Comparison of ENCODE assay signal across 12 mouse cellular contexts in the genomic region with DNA sequence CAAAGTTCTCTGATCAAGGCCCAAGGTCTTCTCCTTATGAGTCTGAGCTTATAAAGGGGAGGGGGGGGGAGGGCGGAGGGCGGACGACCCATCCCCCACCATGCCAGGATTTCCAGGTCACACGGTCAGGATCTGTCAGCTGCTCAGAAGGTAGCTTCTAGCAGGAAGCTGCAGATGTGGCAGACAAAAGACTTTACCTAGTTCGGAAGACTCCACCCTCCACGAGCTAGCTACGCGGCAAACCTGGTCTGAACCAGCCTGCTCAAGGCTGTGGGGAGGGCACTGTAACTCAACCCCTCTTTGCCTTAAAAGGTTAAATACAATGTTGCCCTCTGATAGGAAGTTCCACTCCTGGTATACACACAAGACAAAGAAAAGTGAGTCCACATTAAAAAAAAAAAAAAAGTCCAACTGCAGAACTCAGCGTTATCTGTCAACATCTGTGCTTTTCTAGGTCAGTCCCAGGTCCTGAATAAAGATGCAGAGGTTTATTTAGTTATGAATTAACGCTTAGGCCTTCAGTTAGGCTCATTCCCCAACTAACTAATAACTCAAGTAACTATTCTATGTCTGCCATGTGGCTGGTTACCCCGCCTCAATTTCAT.
A peak's percentile ranks its signal among the peaks of the same experiment; 100 is the strongest.
DNase-seq lines count a peak whose midpoint lies in the region; ATAC-seq lines count a peak whose summit lies in the region.
"Had no signal": no experiment of that assay in that cellular context is flagged by ENCODE, and none has a peak within 500 bp of the region (broad histone marks: within the 10 kb centered on the region; RNA-seq: fewer than 3 reads in every experiment).

No protein-coding gene starts in this region.

- H3K9me3 ChIP-seq in heart, embryonic 10.5 days, result no peaks in the 10 kb centered on the region
- H3K9me3 ChIP-seq in heart, embryonic 11.5 days (replicated peaks; ENCODE audit: control insufficient read depth, low read length), result no peaks in the 10 kb centered on the region
- H3K9me3 ChIP-seq: heart, embryonic 13.5 days had no signal

- no peak overlapping the region for H3K4me2 ChIP-seq in heart, embryonic 11.5 days
- H3K4me2 ChIP-seq: heart, embryonic 13.5 days had no signal

- H3K4me1 ChIP-seq in heart, embryonic 10.5 days, result peaks cover 29% of the 10 kb centered on the region; the same call in 1 of the 2 replicates
- H3K4me1 ChIP-seq in heart, embryonic 11.5 days (ENCODE audit: control insufficient read depth, insufficient read depth, low read length), result peaks cover 7% of the 10 kb centered on the region; the same call in 1 of the 2 replicates

- no peak for ATAC-seq in heart, embryonic 11.5 days (replicated peaks; ENCODE audit: insufficient number of reproducible peaks, low FRiP score, low TSS enrichment)
- no peak for ATAC-seq in megakaryocyte, adult 5-6 weeks (ENCODE audit: poor library complexity, severe bottlenecking)
- ATAC-seq: liver, postnatal 0 days had no signal

- H3K4me3 ChIP-seq in heart, embryonic 10.5 days, result no peak overlapping the region
- H3K4me3 ChIP-seq in heart, embryonic 11.5 days (ENCODE audit: low read depth, low read length), result no peak overlapping the region
- H3K4me3 ChIP-seq: heart, embryonic 13.5 days had no signal

- no peak for DNase-seq in heart, embryonic 10.5 days (ENCODE audit: low spot score)
- peak; percentile 17 for DNase-seq in testis, postnatal 14 days (ENCODE audit: low spot score)
- DNase-seq in testis, postnatal 10 days (ENCODE audit: low spot score), result no peak
- peak; percentile 57 for DNase-seq in naive thymus-derived CD4-positive, alpha-beta T cell, adult 2 months (ENCODE audit: low read depth)
- no peak for DNase-seq in cerebellum, adult 9-10 months
- DNase-seq in layer of hippocampus, adult 9-11 months, result no peak
- DNase-seq: kidney, adult 2 months; liver, postnatal 0 days; right cerebral cortex, postnatal 25 days had no signal

- 0 out of 2 replicates have a peak, but pooled peaks cover 13% of the 10 kb centered on the region for H3K27me3 ChIP-seq in heart, embryonic 10.5 days (ENCODE audit: insufficient read depth, poor library complexity, severe bottlenecking)
- 0 out of 2 replicates have a peak, but pooled peaks cover 4% of the 10 kb centered on the region for H3K27me3 ChIP-seq in heart, embryonic 11.5 days (ENCODE audit: control insufficient read depth, insufficient read depth, low read length)

- no peak overlapping the region for H3K9ac ChIP-seq in heart, embryonic 11.5 days (ENCODE audit: low read depth, low read length)
- H3K9ac ChIP-seq: heart, embryonic 13.5 days; liver, postnatal 0 days had no signal

- WGBS in heart, embryonic 10.5 days, result 35% methylated on average over 11 of the region's 11 CpGs
- WGBS in heart, embryonic 11.5 days (ENCODE audit: insufficient replicate concordance), result 36% methylated on average over 11 of the region's 11 CpGs

- H3K27ac ChIP-seq in heart, embryonic 10.5 days, result peak overlapping the region; percentile 38; the same call in 1 of the 2 replicates
- H3K27ac ChIP-seq in heart, embryonic 11.5 days (ENCODE audit: low read depth, low read length), result no peak overlapping the region
- H3K27ac ChIP-seq: heart, embryonic 13.5 days had no signal

- no peaks in the 10 kb centered on the region for H3K36me3 ChIP-seq in heart, embryonic 10.5 days
- H3K36me3 ChIP-seq in heart, embryonic 11.5 days (ENCODE audit: control insufficient read depth, insufficient read depth, low read length), result no peaks in the 10 kb centered on the region
- H3K36me3 ChIP-seq: heart, embryonic 13.5 days had no signal

Comparison
In these comparisons a context has a peak if more than half of its experiments do, and no peak if none do; other contexts are left out.
1. DNase-seq: peak in testis, postnatal 14 days (single experiment) and naive thymus-derived CD4-positive, alpha-beta T cell, adult 2 months (single experiment); none in heart, embryonic 10.5 days (single experiment), testis, postnatal 10 days (single experiment), cerebellum, adult 9-10 months (single experiment) and layer of hippocampus, adult 9-11 months (single experiment).